Comparison of ENCODE assay signal across 29 mouse cellular contexts in the genomic region with DNA sequence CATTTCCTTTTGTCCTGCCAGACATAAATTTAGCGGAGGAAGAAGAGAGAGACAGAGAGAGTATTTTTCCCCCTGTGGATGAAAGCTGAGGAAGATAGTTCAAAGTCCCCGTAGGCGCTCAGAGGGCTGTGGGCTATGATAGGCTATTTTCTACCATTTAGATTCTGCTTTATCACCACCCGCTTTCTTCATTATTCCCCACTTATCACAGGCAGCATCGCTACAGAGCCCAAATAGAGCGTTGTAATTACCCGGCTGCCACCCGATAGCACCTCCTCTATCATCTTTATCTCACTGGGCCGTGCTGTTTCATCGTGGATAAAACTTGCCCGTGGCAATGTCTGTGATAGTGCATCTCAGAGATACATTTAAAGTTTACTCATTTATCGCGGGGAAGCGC. TPM values are rescaled to one million over a fixed set of nuclear protein-coding genes. Genes with fewer than 3 reads are reported as not detected.
DNase-seq lines count a peak whose midpoint lies in the region; ATAC-seq lines count a peak whose summit lies in the region.
"Had no signal": no experiment of that assay in that cellular context is flagged by ENCODE, and none has a peak within 500 bp of the region (broad histone marks: within the 10 kb centered on the region; RNA-seq: fewer than 3 reads in every experiment).

No protein-coding gene starts in this region.

- H3K4me3 ChIP-seq in hindbrain, embryonic 13.5 days: no peak overlapping the region
- H3K4me3 ChIP-seq in hindbrain, embryonic 12.5 days: no peak overlapping the region
- H3K4me3 ChIP-seq in midbrain, embryonic 14.5 days (replicated peaks; ENCODE audit: low read depth, low read length): no peak overlapping the region
- no peak overlapping the region for H3K4me3 ChIP-seq in midbrain, embryonic 13.5 days (replicated peaks)
- no peak overlapping the region for H3K4me3 ChIP-seq in neural tube, embryonic 13.5 days
- no peak overlapping the region for H3K4me3 ChIP-seq in forebrain, embryonic 14.5 days (ENCODE audit: low read depth, low read length)
- H3K4me3 ChIP-seq: forebrain, embryonic 10.5 days; forebrain, embryonic 13.5 days; heart, embryonic 12.5 days; heart, embryonic 15.5 days; intestine, embryonic 15.5 days had no signal

- peak overlapping the region; percentile 19; the same call in 1 of the 2 replicates for H3K27ac ChIP-seq in hindbrain, embryonic 13.5 days
- H3K27ac ChIP-seq in hindbrain, embryonic 12.5 days: no peak overlapping the region
- H3K27ac ChIP-seq in midbrain, embryonic 14.5 days (replicated peaks; ENCODE audit: low read depth, low read length): no peak overlapping the region
- H3K27ac ChIP-seq in midbrain, embryonic 13.5 days: no peak overlapping the region
- H3K27ac ChIP-seq in neural tube, embryonic 13.5 days (replicated peaks): no peak overlapping the region
- H3K27ac ChIP-seq in forebrain, embryonic 14.5 days (ENCODE audit: low read depth, low read length): no peak overlapping the region
- H3K27ac ChIP-seq: forebrain, embryonic 10.5 days; forebrain, embryonic 13.5 days; heart, embryonic 15.5 days; intestine, embryonic 15.5 days had no signal

- H3K4me1 ChIP-seq in hindbrain, embryonic 13.5 days (replicated peaks): peaks cover 9% of the 10 kb centered on the region; the same call in 1 of the 2 replicates
- 0 out of 2 replicates have a peak, but pooled peaks cover 4% of the 10 kb centered on the region for H3K4me1 ChIP-seq in hindbrain, embryonic 12.5 days
- H3K4me1 ChIP-seq in midbrain, embryonic 14.5 days (ENCODE audit: control insufficient read depth, insufficient read depth, low read length): no peaks in the 10 kb centered on the region
- H3K4me1 ChIP-seq in midbrain, embryonic 13.5 days (replicated peaks): no peaks in the 10 kb centered on the region
- H3K4me1 ChIP-seq in neural tube, embryonic 13.5 days (replicated peaks): peaks cover 9% of the 10 kb centered on the region
- H3K4me1 ChIP-seq in forebrain, embryonic 14.5 days (ENCODE audit: control insufficient read depth, insufficient read depth, low read length): peaks cover 7% of the 10 kb centered on the region
- H3K4me1 ChIP-seq: heart, embryonic 12.5 days had no signal

- H3K9me3 ChIP-seq in hindbrain, embryonic 13.5 days: no peaks in the 10 kb centered on the region
- H3K9me3 ChIP-seq in hindbrain, embryonic 12.5 days (replicated peaks): no peaks in the 10 kb centered on the region
- no peaks in the 10 kb centered on the region for H3K9me3 ChIP-seq in midbrain, embryonic 14.5 days (ENCODE audit: control insufficient read depth, low read length)
- H3K9me3 ChIP-seq in midbrain, embryonic 13.5 days: no peaks in the 10 kb centered on the region
- H3K9me3 ChIP-seq in neural tube, embryonic 13.5 days: no peaks in the 10 kb centered on the region
- no peaks in the 10 kb centered on the region for H3K9me3 ChIP-seq in forebrain, embryonic 14.5 days (replicated peaks; ENCODE audit: control insufficient read depth, low read length)
- H3K9me3 ChIP-seq: forebrain, embryonic 10.5 days; forebrain, embryonic 13.5 days; heart, embryonic 12.5 days; heart, embryonic 15.5 days; intestine, embryonic 15.5 days had no signal

- no peaks in the 10 kb centered on the region for H3K27me3 ChIP-seq in hindbrain, embryonic 13.5 days
- 0 out of 2 replicates have a peak, but pooled peaks cover 5% of the 10 kb centered on the region for H3K27me3 ChIP-seq in hindbrain, embryonic 12.5 days
- H3K27me3 ChIP-seq in midbrain, embryonic 14.5 days (ENCODE audit: control insufficient read depth, insufficient read depth, low read length): no peaks in the 10 kb centered on the region
- H3K27me3 ChIP-seq in midbrain, embryonic 13.5 days: no peaks in the 10 kb centered on the region
- no peaks in the 10 kb centered on the region; the same call in 1 of the 2 replicates for H3K27me3 ChIP-seq in neural tube, embryonic 13.5 days
- no peaks in the 10 kb centered on the region for H3K27me3 ChIP-seq in forebrain, embryonic 14.5 days (replicated peaks; ENCODE audit: control insufficient read depth, insufficient read depth, low read length)
- H3K27me3 ChIP-seq: forebrain, embryonic 13.5 days; heart, embryonic 15.5 days; intestine, embryonic 15.5 days had no signal

- no peak; the same call in 1 of the 2 replicates for ATAC-seq in hindbrain, embryonic 13.5 days (ENCODE audit: low FRiP score)
- no peak for ATAC-seq in hindbrain, embryonic 12.5 days (ENCODE audit: low FRiP score)
- no peak for ATAC-seq in midbrain, embryonic 14.5 days (ENCODE audit: low FRiP score, low TSS enrichment)
- ATAC-seq in midbrain, embryonic 13.5 days: no peak
- ATAC-seq in neural tube, embryonic 13.5 days (ENCODE audit: low read depth): no peak
- no peak for ATAC-seq in forebrain, embryonic 14.5 days
- ATAC-seq: forebrain, embryonic 13.5 days; forebrain, postnatal 0 days; intestine, embryonic 15.5 days; Patski had no signal

- peak overlapping the region; percentile 22; the same call in 1 of the 2 replicates for H3K4me2 ChIP-seq in hindbrain, embryonic 13.5 days
- no peak overlapping the region for H3K4me2 ChIP-seq in hindbrain, embryonic 12.5 days (replicated peaks)
- H3K4me2 ChIP-seq in midbrain, embryonic 14.5 days (ENCODE audit: low read length): no peak overlapping the region
- no peak overlapping the region for H3K4me2 ChIP-seq in midbrain, embryonic 13.5 days (replicated peaks)
- H3K4me2 ChIP-seq in neural tube, embryonic 13.5 days: peak overlapping the region; percentile 12
- H3K4me2 ChIP-seq in forebrain, embryonic 14.5 days (ENCODE audit: low read length): no peak overlapping the region
- H3K4me2 ChIP-seq: forebrain, embryonic 13.5 days; heart, embryonic 12.5 days; heart, embryonic 15.5 days; intestine, embryonic 15.5 days had no signal

- peak; percentile 26 for DNase-seq in midbrain, embryonic 14.5 days
- no peak for DNase-seq in neural tube, embryonic 10.5 days (ENCODE audit: extremely low spot score, low spot score)
- no peak for DNase-seq in forebrain, embryonic 14.5 days (ENCODE audit: low spot score)
- no peak for DNase-seq in cerebellum, adult 18-20 months
- DNase-seq: adrenal gland, adult 2 months; adrenal gland, postnatal 14 days; cerebellum, adult 11-12 months; cerebellum, adult 9-10 months; cerebellum, postnatal 14 days; forebrain, postnatal 0 days; gastrocnemius, postnatal 25 days; heart, adult 18-20 months; heart, postnatal 10 days; heart, postnatal 36 days had no signal

- no peak overlapping the region for H3K9ac ChIP-seq in hindbrain, embryonic 13.5 days
- no peak overlapping the region for H3K9ac ChIP-seq in hindbrain, embryonic 12.5 days
- no peak overlapping the region for H3K9ac ChIP-seq in midbrain, embryonic 14.5 days (replicated peaks; ENCODE audit: low read length)
- no peak overlapping the region for H3K9ac ChIP-seq in midbrain, embryonic 13.5 days (replicated peaks)
- H3K9ac ChIP-seq in neural tube, embryonic 13.5 days: no peak overlapping the region
- no peak overlapping the region for H3K9ac ChIP-seq in forebrain, embryonic 14.5 days (ENCODE audit: low read length)
- H3K9ac ChIP-seq: forebrain, embryonic 13.5 days; forebrain, postnatal 0 days; heart, embryonic 12.5 days; heart, embryonic 15.5 days; intestine, embryonic 15.5 days had no signal

- 62% methylated on average over 14 of the region's 14 CpGs for WGBS in hindbrain, embryonic 13.5 days
- 82% methylated on average over 14 of the region's 14 CpGs for WGBS in hindbrain, embryonic 12.5 days
- WGBS in midbrain, embryonic 14.5 days: 70% methylated on average over 14 of the region's 14 CpGs
- 62% methylated on average over 14 of the region's 14 CpGs for WGBS in midbrain, embryonic 13.5 days
- WGBS in neural tube, embryonic 13.5 days: 52% methylated on average over 14 of the region's 14 CpGs
- WGBS in forebrain, embryonic 14.5 days: 84% methylated on average over 14 of the region's 14 CpGs

- H3K36me3 ChIP-seq in hindbrain, embryonic 13.5 days: no peaks in the 10 kb centered on the region
- H3K36me3 ChIP-seq in hindbrain, embryonic 12.5 days: no peaks in the 10 kb centered on the region
- H3K36me3 ChIP-seq in midbrain, embryonic 14.5 days (ENCODE audit: control insufficient read depth, insufficient read depth, low read length): no peaks in the 10 kb centered on the region
- no peaks in the 10 kb centered on the region for H3K36me3 ChIP-seq in midbrain, embryonic 13.5 days
- no peaks in the 10 kb centered on the region for H3K36me3 ChIP-seq in neural tube, embryonic 13.5 days
- H3K36me3 ChIP-seq in forebrain, embryonic 14.5 days (ENCODE audit: control insufficient read depth, insufficient read depth, low read length): no peaks in the 10 kb centered on the region
- H3K36me3 ChIP-seq: forebrain, embryonic 10.5 days; heart, embryonic 12.5 days; heart, embryonic 15.5 days; intestine, embryonic 15.5 days had no signal

RNA-seq across cellular contexts. Expression of gene Gm9376, which starts 35.8 kb away (rescaled TPM):
- not detected in 2 replicates for polyA plus RNA-seq in hindbrain, embryonic 13.5 days (2015; fragmentation: Nextera tagmentation; extraction: Ambion mirVana)
- polyA plus RNA-seq in hindbrain, embryonic 12.5 days (2016; fragmentation: Nextera tagmentation; extraction: Ambion mirVana): not detected in 2 replicates
- not detected in 2 replicates for polyA plus RNA-seq in midbrain, embryonic 14.5 days (2014; fragmentation: Nextera tagmentation; extraction: Ambion mirVana)
- polyA plus RNA-seq in midbrain, embryonic 13.5 days (2015; fragmentation: Nextera tagmentation; extraction: Ambion mirVana): not detected in 2 replicates
- polyA plus RNA-seq in neural tube, embryonic 13.5 days (2015; fragmentation: Nextera tagmentation; extraction: Ambion mirVana): not detected in 2 replicates
- not detected in 2 replicates for polyA plus RNA-seq in forebrain, embryonic 14.5 days (2014; fragmentation: Nextera tagmentation; extraction: Ambion mirVana)
- polyA plus RNA-seq: adrenal gland, adult 2 months; embryonic facial prominence, embryonic 11.5 days; embryonic facial prominence, embryonic 14.5 days; forebrain, embryonic 10.5 days; forebrain, embryonic 13.5 days; forebrain, postnatal 0 days; frontal cortex, adult 2 months; gonadal fat pad, adult 2 months; heart, embryonic 12.5 days; heart, embryonic 15.5 days; hindbrain, embryonic 11.5 days; intestine, embryonic 15.5 days; Patski had no signal

Comparison
In these comparisons a context has a peak if more than half of its experiments do, and no peak if none do; other contexts are left out.
1. H3K4me2 ChIP-seq: peak in hindbrain, embryonic 13.5 days (single experiment) and neural tube, embryonic 13.5 days (single experiment); none in hindbrain, embryonic 12.5 days (single experiment), midbrain, embryonic 14.5 days (single experiment), midbrain, embryonic 13.5 days (single experiment) and forebrain, embryonic 14.5 days (single experiment).